Mouse (Mus musculus) liver, embryonic 11.5 days (tissue): ENCODE data around the gene Ptpre. TPM values are rescaled to one million over a fixed set of nuclear protein-coding genes. Genes with fewer than 3 reads are reported as not detected.
"Not testable (repeated sequence)": the region's sequence is repeated elsewhere in the genome, so short reads cannot be mapped to it uniquely, and the experiment has no call there.

Experiments
- ATAC-seq: fragments of 200-750 bp; cut with Nextera tagmentation; replicated peaks from 2 replicates; pipeline ENCODE4 v1.8.0; 2017; ENCODE audit warnings: moderate number of reproducible peaks, mild to moderate bottlenecking, moderate TSS enrichment, moderate library complexity; ENCODE audit not compliant: low FRiP score
- DNase-seq: peaks from one replicate; pipeline ENCODE4 v3.0.0-alpha.2; 2017; ENCODE audit warnings: low spot score
- H3K27ac ChIP-seq: fragments of 300-500 bp; sonication (generic); 2 replicates; pipeline ENCODE4 v1.5.1; 2014; ENCODE audit warnings: mild to moderate bottlenecking, low read depth, low read length, control low read depth
- H3K27me3 ChIP-seq: fragments of 300-500 bp; sonication (generic); replicated peaks from 2 replicates; pipeline ENCODE4 v1.6.1; 2014; ENCODE audit warnings: low read length, mixed read lengths; ENCODE audit not compliant: control insufficient read depth, insufficient read depth
- H3K36me3 ChIP-seq: fragments of 300-500 bp; sonication (generic); 2 replicates; pipeline ENCODE4 v1.6.1; 2014; ENCODE audit warnings: mild to moderate bottlenecking, low read length, moderate library complexity, mixed read lengths; ENCODE audit not compliant: control insufficient read depth, insufficient read depth
- H3K4me1 ChIP-seq: fragments of 300-500 bp; sonication (generic); replicated peaks from 2 replicates; pipeline ENCODE4 v1.6.1; 2014; ENCODE audit warnings: low read length, mixed read lengths; ENCODE audit not compliant: control insufficient read depth, insufficient read depth
- H3K4me2 ChIP-seq: fragments of 300-500 bp; sonication (generic); 2 replicates; pipeline ENCODE4 v1.6.1; 2014; ENCODE audit warnings: mild to moderate bottlenecking, control low read depth, moderate library complexity
- H3K4me3 ChIP-seq: fragments of 300-500 bp; sonication (generic); 2 replicates; pipeline ENCODE4 v1.5.1; 2014; ENCODE audit warnings: low read depth, low read length, control low read depth
- H3K9ac ChIP-seq: fragments of 300-500 bp; sonication (generic); 2 replicates; pipeline ENCODE4 v1.6.1; 2014; ENCODE audit warnings: low read depth, low read length, control low read depth
- H3K9me3 ChIP-seq: fragments of 300-500 bp; sonication (generic); 2 replicates; pipeline ENCODE4 v1.6.1; 2016; ENCODE audit warnings: low read length, inconsistent platforms, mixed read lengths; ENCODE audit not compliant: control insufficient read depth
- WGBS: fragments of 180-500 bp; shearing (Covaris S2); extraction: QIAGEN DNeasy Blood & Tissue Kit; methylation state at CpG from one replicate; pipeline ENCODE4 v1.1.7; 2014; 5-methylcytosine and 5-hydroxymethylcytosine counted together
- polyA plus RNA-seq: library from polyadenylated mRNA; unstranded; fragments of >200 nt; fragmentation: Nextera tagmentation; extraction: Ambion mirVana; gene quantifications from 2 replicates; pipeline ENCODE4 v1.2.1, GENCODE M21; 2014

The Ptpre gene
- polyA plus RNA-seq, 1 experiment from 2014 or later = 5.4 TPM

DNA sequence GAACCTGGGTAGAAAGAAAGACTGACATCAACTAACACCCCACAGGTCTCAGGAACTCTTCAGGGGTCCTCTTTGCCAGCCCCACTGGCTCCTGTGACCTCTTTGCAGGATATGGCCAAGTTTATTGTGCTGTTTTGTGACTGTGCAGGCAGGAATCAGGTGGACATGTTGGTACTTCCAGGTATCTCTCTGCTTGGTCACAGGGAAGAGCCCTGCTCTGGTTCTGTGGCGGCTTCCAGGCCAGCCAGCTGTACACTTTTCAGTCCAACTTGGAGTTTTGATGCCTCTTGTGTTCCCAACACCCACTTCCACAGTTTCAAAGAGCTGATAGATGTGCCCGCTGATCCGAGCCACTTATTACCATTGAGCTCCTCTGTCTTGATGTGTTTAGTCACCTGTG, 76.1 kb downstream of the Ptpre start:
- Histone ChIP-seq H3K9ac (no peak overlapping the region), H3K36me3 (no peaks in the 10 kb centered on the region), H3K9me3 (no peaks in the 10 kb centered on the region), H3K4me2 (no peak overlapping the region), H3K4me1 (peaks cover 21% of the 10 kb centered on the region), H3K4me3 (no peak overlapping the region), H3K27ac (no peak overlapping the region), H3K27me3 (no peaks in the 10 kb centered on the region)
- ATAC-seq (no peak), DNase-seq (no peak)
- whole genome bisulfite sequencing = 89% methylated on average over 3 of the region's 3 CpGs

DNA sequence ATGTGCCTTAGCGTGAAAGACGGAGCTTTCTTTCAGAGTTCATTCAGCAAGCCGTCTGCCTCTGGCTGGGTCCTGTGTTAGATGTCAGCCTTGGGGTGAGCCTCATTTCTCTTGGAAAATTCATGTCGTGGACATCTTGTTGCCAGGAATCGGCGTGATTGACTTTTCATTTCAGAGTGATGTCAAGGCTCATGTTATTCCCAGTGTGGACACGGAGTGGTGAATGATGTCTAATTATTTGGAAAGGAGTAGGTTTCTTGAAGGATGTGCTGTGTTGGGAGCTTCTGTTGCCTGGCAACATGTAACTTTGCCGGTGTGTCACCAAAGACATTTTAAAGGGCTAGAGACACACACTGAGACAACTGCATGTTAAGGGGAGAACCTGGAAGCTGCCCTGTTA, 77.6 kb downstream of the Ptpre start:
- H3K4me3 ChIP-seq = no peak overlapping the region
- WGBS = 83% methylated on average over 8 of the region's 8 CpGs
- DNase-seq = no peak
- H3K27me3 ChIP-seq = no peaks in the 10 kb centered on the region
- H3K9me3 ChIP-seq = no peaks in the 10 kb centered on the region
- H3K36me3 ChIP-seq = no peaks in the 10 kb centered on the region
- H3K4me2 ChIP-seq = no peak overlapping the region
- peaks cover 6% of the 10 kb centered on the region for H3K4me1 ChIP-seq
- no peak overlapping the region for H3K27ac ChIP-seq
- H3K9ac ChIP-seq = no peak overlapping the region
- ATAC-seq = no peak

- not testable (repeated sequence) for H3K9ac ChIP-seq, H3K4me3 ChIP-seq, ATAC-seq, DNase-seq, H3K4me2 ChIP-seq, H3K4me1 ChIP-seq, H3K9me3 ChIP-seq, H3K36me3 ChIP-seq, H3K27me3 ChIP-seq, H3K27ac ChIP-seq
Observed at GRCm38 (mm10) chr7:135616479-135616878, 79.2 kb downstream of the Ptpre start.

DNA sequence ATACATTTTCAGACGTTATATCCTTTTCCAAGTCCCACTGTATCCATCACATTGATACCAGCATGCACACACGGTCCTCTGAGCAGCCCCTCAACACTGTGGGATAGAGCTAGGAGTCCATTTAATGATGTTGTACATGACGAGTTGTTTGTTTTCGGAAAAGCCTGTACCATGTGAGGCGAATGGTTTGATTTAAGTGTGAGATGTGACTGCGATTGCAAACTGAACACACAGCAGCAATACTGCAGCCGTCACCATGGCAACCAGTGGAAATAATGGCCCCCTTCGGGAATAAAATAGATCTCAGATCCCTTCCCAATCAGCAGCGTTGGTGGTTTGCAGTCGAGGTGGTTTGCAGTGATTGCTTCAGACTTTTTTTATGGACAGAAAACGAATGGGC, 80.5 kb downstream of the Ptpre start:
- no peak overlapping the region for H3K9ac ChIP-seq
- H3K9me3 ChIP-seq = no peaks in the 10 kb centered on the region
- H3K4me2 ChIP-seq = no peak overlapping the region
- H3K4me1 ChIP-seq = no peaks in the 10 kb centered on the region; the same call in 1 of the 2 replicates
- ATAC-seq (no peak), DNase-seq (no peak)
- WGBS = 84% methylated on average over 11 of the region's 11 CpGs
- H3K27me3 ChIP-seq = no peaks in the 10 kb centered on the region
- no peaks in the 10 kb centered on the region for H3K36me3 ChIP-seq
- no peak overlapping the region for H3K4me3 ChIP-seq
- no peak overlapping the region for H3K27ac ChIP-seq

- no peak overlapping the region for H3K9ac ChIP-seq
- H3K4me1 ChIP-seq = no peaks in the 10 kb centered on the region; the same call in 1 of the 2 replicates
- H3K4me2 ChIP-seq = no peak overlapping the region
- no peaks in the 10 kb centered on the region for H3K36me3 ChIP-seq
- H3K27ac ChIP-seq = no peak overlapping the region
- DNase-seq (no peak), ATAC-seq (no peak)
- WGBS = 77% methylated on average over 6 of the region's 6 CpGs
- H3K4me3 ChIP-seq = no peak overlapping the region
- no peaks in the 10 kb centered on the region for H3K27me3 ChIP-seq
- no peaks in the 10 kb centered on the region for H3K9me3 ChIP-seq
Observed at GRCm38 (mm10) chr7:135621649-135622048, 84.4 kb downstream of the Ptpre start.

- Histone ChIP-seq H3K27ac (no peak overlapping the region), H3K4me2 (no peak overlapping the region), H3K9me3 (no peaks in the 10 kb centered on the region), H3K36me3 (no peaks in the 10 kb centered on the region), H3K27me3 (no peaks in the 10 kb centered on the region), H3K9ac (no peak overlapping the region), H3K4me1 (no peaks in the 10 kb centered on the region; the same call in 1 of the 2 replicates), H3K4me3 (no peak overlapping the region)
- no peak for DNase-seq
- no peak for ATAC-seq
Observed at GRCm38 (mm10) chr7:135622241-135622640, 85.0 kb downstream of the Ptpre start.

- DNase-seq = no peak
- H3K27me3 ChIP-seq = no peaks in the 10 kb centered on the region
Observed at GRCm38 (mm10) chr7:135624854-135625253, 87.6 kb downstream of the Ptpre start.

GRCm38 (mm10) chr7:135628363-135628762, 91.1 kb downstream of the Ptpre start:
- WGBS = 73% methylated on average over 7 of the region's 7 CpGs
- no peak for DNase-seq
- no peak overlapping the region for H3K27ac ChIP-seq
- no peak for ATAC-seq
- no peaks in the 10 kb centered on the region for H3K27me3 ChIP-seq
- no peaks in the 10 kb centered on the region for H3K9me3 ChIP-seq
- H3K4me1 ChIP-seq = no peaks in the 10 kb centered on the region
- no peak overlapping the region for H3K4me3 ChIP-seq
- H3K36me3 ChIP-seq = no peaks in the 10 kb centered on the region
- no peak overlapping the region for H3K9ac ChIP-seq
- H3K4me2 ChIP-seq = no peak overlapping the region

More at GRCm38 (mm10) chr7:135624854-135625253, 87.6 kb downstream of the Ptpre start:
- H3K4me3 ChIP-seq = no peak overlapping the region
- H3K4me2 ChIP-seq = no peak overlapping the region
- 64% methylated on average over 3 of the region's 3 CpGs for WGBS
- H3K9me3 ChIP-seq = no peaks in the 10 kb centered on the region
- no peak overlapping the region for H3K27ac ChIP-seq
- no peaks in the 10 kb centered on the region; the same call in 1 of the 2 replicates for H3K4me1 ChIP-seq
- no peaks in the 10 kb centered on the region for H3K36me3 ChIP-seq
- ATAC-seq = no peak
- H3K9ac ChIP-seq = no peak overlapping the region

- H3K4me1 ChIP-seq = no peaks in the 10 kb centered on the region
- no peak overlapping the region for H3K4me2 ChIP-seq
- no peaks in the 10 kb centered on the region for H3K36me3 ChIP-seq
- no peak overlapping the region for H3K9ac ChIP-seq
- H3K4me3 ChIP-seq = no peak overlapping the region
- no peaks in the 10 kb centered on the region for H3K27me3 ChIP-seq
- no peak for DNase-seq
- H3K9me3 ChIP-seq = no peaks in the 10 kb centered on the region
- 78% methylated on average over 9 of the region's 9 CpGs for WGBS
- ATAC-seq = no peak
- no peak overlapping the region for H3K27ac ChIP-seq
Observed at GRCm38 (mm10) chr7:135629019-135629418, 91.7 kb downstream of the Ptpre start.
